Mouse (Mus musculus): Measurements from ENCODE around the gene Lrrc61.
"Not testable (repeated sequence)": the region's sequence is repeated elsewhere in the genome, so short reads cannot be mapped to it uniquely, and the experiment has no call there.

The Lrrc61 gene

DNA sequence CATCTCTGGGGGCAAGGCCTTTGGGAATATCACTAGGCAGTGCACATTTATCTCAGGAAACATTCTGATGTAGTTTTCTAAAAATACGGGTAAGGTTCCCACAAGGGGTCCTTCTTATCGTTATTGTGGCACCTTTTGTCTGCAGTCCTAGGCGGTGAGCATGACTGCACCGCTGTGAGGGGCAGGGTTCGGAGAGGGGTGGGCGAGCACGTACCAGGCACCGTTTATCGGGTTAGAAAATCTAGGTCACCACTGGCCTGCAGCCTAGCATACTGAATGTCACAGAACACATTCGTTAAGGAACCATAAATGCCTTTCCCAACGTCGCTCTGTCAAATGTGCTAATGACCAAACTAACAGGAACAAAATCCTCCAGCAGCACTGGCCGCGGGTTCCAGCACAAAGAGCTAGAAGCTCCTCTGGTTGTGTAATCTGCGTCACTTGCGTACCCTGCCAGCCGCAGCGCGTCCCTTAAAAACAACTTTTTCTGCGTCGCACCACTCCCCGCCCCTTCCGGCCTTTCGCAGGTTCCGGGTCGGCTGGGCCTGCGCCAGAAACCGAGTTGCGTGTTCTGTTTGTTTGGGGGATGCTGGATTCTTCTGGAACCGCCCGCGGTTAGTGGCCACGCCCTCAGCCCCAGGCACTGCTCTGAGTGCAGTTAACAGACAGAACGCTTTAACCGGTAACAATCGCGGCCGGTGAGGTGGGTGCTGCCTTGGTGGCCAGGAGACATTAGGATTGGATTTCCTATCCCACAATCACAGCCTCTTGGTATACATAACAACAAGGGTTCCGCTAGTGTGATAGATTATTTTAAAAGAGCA is at the start of gene Lrrc61:
Gene Lrrc61, plus strand, starts transcription at position 517 of the 824 bp plus-strand sequence.
- peak; percentile 86 to 90 for DNase-seq (ENCODE audit: low spot score in 2 of 2)

GRCm38 (mm10) chr6:48508087-48508486 is 46.5 kb upstream of the Lrrc61 start:
- DNase-seq (ENCODE audit: low spot score in 2 of 2): no peak

GRCm38 (mm10) chr6:48510426-48510825 is 44.2 kb upstream of the Lrrc61 start:
- DNase-seq (ENCODE audit: low spot score in 2 of 2): no peak

DNA sequence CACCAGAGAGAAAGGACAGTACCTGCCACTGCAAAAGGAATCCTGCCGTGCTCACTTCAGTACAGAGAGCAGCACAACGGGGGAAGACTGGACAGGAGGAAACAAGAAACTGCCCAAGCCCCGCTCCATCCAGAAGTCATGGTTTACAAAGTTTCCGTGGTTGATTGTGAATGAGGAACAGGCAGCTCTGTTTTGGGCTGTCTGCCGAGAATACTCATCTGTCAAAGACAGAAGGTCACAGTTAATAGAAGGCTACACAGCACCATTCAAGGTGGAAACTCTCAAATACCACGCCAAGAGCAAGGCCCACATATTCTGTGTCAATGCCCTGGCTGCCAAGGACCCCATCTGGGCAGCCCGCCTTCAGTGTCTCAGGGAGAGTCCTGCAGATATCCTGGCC is 42.7 kb upstream of the Lrrc61 start:
- DNase-seq (ENCODE audit: low spot score in 2 of 2): no peak

DNA sequence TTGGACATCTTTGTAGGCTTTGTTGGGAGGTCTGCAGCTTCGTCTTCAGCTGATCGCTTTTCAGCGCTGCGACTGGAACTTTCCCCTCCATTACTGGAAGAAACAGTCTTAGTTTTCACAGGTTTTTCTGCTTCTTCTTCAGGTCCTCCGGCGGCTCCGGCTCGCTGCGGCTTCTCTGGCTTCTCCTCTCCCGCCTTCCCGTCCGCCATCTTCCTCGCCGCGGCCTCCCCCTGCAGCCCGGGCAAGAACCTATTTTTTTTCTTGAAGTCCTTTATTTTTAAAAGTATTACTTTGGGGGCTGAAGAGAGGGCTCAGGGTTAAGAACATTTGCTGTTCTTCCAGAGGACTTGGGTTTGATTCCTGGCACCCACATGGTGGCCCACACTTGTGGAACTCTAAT is 29.7 kb upstream of the Lrrc61 start:
- not testable (repeated sequence) for DNase-seq (ENCODE audit: low spot score in 2 of 2)

DNA sequence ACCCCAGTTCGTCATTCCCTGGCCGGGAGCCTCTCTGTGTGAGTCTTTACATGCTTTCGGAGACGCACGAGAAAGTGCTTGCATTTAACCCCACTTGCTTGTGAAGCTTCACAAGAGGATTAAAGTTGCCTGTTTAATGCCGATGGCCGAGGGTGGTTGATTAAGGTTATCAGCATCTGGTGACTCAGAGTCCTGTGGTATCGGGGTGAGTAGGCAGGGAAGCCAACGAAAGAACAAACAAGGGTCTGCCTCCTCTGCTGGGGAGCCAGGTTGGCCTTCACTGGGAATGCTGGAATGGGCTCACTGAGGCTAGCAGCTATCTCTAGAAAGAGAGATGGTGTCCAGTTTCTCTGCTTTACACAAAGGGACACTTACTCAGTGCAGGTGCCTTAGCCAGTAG is 26.7 kb upstream of the Lrrc61 start:
- DNase-seq (ENCODE audit: low spot score in 2 of 2): no peak

DNA sequence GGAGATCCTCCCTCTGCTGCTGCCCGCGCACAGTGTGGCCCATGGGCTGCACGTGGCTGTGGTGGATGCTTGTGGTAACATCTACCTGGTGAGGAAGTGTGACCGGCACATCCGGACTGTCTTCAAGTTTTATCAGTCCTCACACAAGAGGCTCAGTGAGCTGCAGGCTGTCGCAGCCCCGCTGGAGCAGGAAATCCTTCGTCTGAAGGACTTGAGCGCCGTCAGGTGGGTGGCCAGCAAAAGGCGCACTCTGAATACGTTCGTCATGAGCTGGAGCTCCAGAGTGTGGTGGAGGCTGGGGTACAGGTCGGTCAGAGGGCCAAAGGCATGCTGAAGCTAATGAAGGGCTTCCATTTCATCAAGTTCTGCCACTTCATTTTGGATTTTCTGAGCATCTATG is 25.3 kb upstream of the Lrrc61 start:
- no peak for DNase-seq (ENCODE audit: low spot score in 2 of 2)

DNA sequence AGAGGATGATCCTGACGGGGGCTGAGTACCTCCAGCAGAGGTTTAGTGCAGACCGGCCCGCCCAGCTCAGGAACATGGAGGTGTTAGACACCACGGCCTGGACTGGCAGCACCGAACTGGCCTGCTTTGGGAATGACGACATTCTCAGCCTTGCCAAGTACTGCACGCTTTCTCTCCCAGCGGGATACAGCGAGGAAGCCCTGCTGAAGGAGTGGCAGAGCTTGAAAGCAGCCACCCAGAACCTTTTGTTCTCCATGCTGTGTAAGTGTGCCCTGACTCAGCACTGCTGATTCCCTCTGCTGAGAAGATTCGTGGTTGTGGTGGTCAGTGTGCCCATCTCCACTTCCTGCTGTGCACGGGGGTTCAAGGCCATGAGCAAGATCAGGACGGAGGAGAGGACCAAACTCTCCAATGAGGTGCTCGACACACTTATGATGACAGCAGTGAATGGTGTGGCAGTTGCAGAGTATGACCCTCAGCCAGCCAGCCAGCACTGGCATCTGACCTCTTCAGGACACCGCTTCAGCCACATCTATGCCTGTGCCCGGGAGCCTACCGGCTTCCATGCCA is 24.6 kb upstream of the Lrrc61 start:
- no peak for DNase-seq (ENCODE audit: low spot score in 2 of 2)

DNA sequence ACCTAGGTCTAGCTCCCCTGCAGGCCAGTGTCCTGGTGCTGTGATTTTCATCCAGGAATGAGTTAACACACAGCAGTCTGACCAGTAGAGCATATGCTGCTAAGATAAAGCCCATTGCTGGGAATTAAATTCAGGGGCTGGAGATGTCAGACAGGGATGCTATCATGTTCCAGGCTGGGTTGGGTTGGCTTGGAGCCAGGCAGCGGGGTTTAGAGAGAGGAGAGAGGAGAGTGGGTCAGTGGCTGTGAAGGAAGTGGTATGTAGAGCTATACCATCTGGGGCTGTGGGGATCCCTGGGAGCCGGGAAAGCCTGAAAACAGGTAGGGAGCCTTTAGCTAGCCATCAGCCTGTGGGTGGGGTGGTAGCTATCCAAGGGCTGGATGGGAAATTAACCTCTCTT is 23.7 kb upstream of the Lrrc61 start:
- no peak for DNase-seq (ENCODE audit: low spot score in 2 of 2)

DNA sequence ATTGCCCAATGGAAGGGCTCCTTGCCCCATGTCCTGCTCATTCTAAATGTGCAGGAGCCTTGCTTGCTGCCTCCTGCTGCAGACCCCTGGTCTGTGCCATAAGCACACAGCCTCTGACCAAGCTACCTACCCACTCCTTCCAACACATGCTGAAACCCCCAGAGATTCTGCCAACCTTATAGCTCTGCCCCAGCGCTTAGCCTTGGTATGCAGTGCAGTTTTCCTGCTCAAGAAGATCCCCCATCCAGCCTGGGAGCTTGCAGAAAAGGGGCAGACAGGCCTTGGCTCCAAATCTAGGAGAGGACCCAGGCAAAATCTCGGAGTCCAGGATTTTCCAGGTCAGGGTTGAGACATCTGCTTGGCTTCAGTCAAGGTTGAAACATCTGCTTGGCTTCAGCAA is 21.1 kb upstream of the Lrrc61 start:
- no peak for DNase-seq (ENCODE audit: low spot score in 2 of 2)

DNA sequence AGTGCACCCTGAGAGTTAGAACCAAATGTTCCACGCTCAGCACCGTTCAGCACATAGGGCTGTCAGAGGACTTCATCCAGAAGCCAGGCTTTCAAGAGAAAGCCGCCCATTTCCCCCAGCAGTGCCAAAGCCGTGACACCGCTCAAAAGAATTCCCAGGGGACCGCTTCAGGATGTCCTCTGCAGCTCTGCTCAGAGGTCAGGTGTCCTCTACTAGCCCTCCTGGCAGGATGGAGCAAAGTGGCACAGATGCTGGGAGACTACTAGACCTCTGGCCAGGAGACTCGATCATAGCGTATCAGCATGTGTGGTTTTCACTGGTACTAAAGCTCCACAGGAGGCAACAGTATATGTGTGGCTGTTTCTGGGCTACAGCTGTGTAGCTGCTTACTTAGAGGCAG is 19.7 kb upstream of the Lrrc61 start:
- no peak for DNase-seq (ENCODE audit: low spot score in 2 of 2)

- DNase-seq (ENCODE audit: low spot score in 2 of 2): no peak
These were observed 18.5 kb upstream of the Lrrc61 start for GRCm38 (mm10) chr6:48536091-48536490.

DNA sequence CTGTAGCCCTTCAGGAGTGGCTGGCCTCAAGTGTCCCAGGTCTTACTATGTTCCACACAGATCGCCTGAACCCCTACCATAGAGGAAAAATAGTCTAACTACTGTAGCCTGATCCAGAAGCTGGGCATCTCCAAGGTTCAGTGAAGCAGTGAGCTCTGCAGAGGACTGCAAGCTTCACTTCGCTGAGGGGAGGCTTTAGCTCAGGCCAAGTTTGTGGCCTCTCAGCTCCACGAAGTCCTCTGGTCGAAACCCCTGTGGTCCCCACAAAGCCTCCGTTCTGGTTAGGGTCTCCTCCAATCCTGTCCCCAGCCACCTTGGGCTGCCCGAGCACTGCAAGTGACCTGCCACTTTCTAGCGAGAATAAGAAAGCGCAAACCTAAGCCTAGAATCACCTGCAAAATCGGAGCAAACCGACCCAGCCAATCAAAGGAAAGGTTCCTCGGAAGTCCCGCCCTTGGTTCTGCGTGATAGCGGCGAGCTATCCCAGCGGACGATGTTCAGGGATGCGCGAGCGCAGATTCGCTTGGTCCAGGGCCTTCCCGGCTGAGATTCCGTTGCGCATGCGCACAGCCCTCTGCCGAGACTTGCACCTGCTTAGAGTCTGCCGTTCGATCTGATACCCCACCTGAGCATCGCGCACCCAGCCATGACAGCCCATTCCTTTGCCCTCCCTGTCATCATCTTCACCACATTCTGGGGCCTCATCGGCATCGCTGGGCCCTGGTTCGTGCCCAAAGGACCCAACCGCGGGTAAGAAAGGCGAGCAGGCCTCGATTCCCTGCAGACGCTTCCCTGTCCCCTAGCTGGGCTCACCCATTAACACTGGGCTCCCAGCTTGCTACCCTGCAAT is 17.3 kb upstream of the Lrrc61 start, which contains the start of gene Atp6v0e2:
Gene Atp6v0e2, plus strand, starts transcription at position 511 of the 850 bp plus-strand sequence.
- DNase-seq (ENCODE audit: low spot score in 2 of 2): no peak

DNA sequence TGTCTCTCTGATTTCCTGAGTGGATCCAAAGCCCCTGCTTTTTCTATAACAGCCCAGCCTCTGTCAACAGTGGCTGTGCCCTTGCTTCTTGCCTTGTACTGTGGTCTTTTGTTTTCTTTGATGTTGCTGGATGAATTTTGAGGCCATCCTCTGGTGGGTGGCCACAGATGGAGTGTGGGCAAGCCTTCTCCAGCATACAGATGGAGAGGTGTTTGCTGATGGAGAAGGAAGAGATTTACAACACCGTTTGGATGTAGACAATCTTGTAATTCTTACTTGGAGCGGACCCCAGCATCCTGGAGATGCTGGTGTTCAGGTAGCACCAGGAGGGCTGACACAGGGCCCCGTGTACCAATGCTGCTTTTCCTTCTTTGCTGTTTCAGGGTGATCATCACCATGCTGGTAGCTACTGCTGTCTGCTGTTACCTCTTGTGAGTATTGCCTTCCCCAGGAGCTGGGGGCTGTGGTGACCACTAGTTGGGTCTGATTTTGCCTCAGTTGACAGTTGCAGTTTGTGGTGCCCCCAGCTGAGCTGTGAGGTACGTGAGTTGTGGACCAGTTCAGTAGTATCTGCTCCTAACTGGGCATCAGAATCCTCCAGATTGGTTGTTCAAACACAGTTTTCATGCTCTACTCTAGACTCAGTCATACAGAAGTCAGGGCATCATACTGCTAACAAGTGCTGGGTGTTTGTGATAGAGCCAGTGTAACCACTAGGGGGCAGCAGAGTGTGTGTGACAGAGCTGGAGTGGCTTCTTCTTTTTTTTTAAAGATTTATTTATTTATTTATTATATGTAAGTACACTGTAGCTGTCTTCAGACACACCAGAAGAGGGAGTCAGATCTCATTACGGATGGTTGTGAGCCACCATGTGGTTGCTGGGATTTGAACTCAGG is 15.5 kb upstream of the Lrrc61 start:
- DNase-seq (ENCODE audit: low spot score in 2 of 2): peak; percentile 51 to 63

DNA sequence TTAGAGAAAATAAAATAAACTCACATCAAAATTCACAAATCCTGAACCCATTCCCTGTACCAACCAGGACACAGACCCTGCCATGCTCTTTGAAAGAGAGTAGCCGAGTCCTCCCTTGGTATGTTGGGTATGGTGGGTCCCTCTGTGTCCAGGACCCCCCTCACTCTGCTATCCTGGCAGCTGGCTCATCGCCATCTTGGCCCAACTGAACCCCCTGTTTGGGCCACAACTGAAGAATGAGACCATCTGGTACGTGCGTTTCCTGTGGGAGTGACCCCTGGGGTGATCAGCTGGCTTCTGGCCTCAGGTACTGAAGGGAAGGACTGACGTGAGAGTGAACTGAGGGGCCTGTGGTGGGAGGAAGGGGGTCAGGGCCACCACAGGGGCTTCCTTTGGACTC is 14.7 kb upstream of the Lrrc61 start:
- DNase-seq (ENCODE audit: low spot score in 2 of 2): no peak

DNA sequence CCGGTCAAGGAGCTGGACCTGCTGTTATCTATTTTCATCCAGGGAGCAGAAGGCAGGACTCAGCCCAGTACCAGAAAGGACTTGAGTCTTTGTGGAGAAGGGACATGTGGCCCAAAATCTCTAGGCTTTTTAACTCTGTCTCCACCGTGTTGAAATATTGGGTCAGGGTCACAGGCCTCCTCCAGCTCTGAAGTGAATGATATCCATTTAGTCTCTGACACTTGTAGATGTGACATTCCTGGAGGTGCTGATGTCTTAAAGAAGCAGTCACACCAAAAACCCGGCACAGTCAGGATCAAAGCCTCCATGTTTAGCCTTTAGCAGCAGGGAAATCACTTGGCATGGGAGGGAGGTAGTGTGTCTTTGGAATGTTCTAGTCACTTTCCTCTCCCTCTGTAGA is 13.9 kb upstream of the Lrrc61 start:
- no peak for DNase-seq (ENCODE audit: low spot score in 2 of 2)

DNA sequence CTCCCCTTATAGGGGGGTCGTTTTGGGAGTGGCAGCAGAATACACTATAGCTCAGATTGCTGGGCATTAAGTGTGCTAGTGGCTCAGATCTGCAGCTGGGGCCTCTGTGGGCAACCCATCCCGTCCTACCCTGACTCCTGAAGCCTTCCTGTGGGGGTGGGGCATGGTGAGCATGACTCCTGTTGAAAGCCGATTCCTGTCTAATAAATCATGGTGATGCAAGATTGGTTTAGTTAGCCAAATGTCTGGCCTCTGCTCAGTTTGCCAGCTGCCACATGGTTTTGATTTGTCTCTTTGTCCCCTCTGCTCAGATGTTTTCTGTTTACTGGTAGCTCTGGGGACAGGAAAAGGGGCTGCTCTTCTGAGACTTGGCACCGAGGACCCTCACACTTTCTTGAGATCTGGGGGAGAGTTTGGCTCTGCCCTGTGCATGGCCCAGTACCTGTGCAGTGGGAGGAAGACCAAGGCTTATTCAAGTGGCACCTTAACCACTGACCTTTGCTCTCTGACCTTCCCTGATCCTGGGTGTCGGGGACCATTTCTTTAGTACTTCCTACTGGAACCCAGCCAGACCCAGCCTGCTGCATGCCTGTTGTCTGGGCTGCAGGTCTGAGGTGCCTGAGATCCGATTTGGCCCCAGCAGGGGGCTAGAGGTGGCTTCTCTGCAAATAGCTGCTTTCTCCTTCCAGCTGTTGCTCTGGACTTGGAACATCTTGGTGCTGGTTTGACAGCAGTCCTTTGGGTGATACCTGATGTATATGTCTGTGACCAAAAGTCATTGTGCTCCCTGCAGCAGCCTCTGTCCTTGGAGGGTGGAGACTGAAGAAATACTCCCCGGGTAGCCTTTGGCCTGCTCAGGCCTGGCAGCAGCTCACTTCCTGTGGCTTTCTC is 12.8 kb upstream of the Lrrc61 start:
- no peak for DNase-seq (ENCODE audit: low spot score in 2 of 2)

- DNase-seq (ENCODE audit: low spot score in 2 of 2): no peak
These were observed 12.0 kb upstream of the Lrrc61 start for GRCm38 (mm10) chr6:48542631-48543030.

DNA sequence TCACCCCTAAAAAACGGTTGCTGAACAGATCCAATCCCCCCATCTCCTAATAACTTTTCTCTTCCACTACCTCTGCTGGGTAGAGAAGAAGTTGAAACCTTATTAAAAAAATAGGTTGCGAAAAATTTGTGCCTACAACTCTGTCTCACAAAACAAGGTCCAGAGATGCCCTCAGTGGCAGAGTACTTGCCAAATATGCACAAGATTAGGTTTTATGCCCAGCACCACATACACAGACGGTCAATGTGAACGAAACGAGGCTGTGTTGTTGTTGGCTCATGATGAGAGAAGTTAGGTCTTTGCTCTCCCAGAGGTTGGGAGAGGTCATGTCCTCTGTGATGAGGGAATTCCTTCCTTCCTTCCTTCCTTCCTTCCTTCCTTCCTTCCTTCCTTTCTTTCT is 9.3 kb upstream of the Lrrc61 start:
- DNase-seq (ENCODE audit: low spot score in 2 of 2): no peak

GRCm38 (mm10) chr6:48546271-48546670 is 8.3 kb upstream of the Lrrc61 start:
- peak in 1 of 2 experiments; percentile 26 for DNase-seq (ENCODE audit: low spot score in 2 of 2)

Measured in spleen, postnatal 36 days (tissue).